Comparison of ENCODE assay signal across 31 mouse cellular contexts in the genomic region with DNA sequence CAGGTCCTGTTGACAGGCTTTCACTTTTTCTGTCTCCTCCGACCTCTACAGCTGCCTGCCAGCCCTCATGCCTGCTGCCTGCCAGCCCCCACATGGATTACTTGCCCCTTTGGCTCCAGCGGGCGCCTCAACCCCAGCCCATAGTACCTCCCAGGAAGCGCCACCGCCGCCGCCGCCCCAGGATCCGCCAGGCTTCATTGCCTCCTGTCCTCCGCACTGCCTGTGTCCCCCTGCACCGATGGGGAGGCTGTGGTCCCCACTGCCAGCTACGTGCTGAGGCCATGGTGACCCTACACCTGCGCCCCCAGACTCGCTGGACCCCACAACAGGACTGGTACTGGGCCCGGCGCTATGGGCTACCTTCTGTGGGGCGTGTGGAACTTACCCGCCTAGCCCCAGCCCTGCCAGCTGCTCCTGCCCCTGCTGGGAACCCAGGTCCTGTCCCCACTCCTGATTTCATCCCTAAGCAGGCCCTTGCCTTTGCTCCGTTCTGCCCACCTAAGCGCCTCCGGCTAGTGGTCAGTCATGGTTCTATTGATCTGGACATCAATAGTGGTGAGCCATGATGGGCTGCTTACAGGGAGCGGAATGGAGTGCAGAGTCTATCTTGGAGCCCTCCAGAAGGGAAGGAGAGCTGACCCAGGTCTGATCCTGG. TPM values are rescaled to one million over a fixed set of nuclear protein-coding genes. Genes with fewer than 3 reads are reported as not detected.
A peak's percentile ranks its signal among the peaks of the same experiment; 100 is the strongest.
DNase-seq lines count a peak whose midpoint lies in the region; ATAC-seq and TF ChIP-seq lines count a peak whose summit lies in the region.
"Had no signal": no experiment of that assay in that cellular context is flagged by ENCODE, and none has a peak within 500 bp of the region (broad histone marks: within the 10 kb centered on the region; RNA-seq: fewer than 3 reads in every experiment).

No protein-coding gene starts in this region.

- H3K4me3 ChIP-seq in heart, embryonic 10.5 days = no peak overlapping the region
- H3K4me3 ChIP-seq in megakaryocyte, embryonic 14.5 days (replicated peaks) = peak overlapping the region; percentile 64
- no peak overlapping the region for H3K4me3 ChIP-seq in bone marrow, adult 2 months (replicated peaks; ENCODE audit: control insufficient read depth, low read depth, low read length)
- no peak overlapping the region for H3K4me3 ChIP-seq in liver, embryonic 14.5 days (ENCODE audit: insufficient read depth in 1 of 2, low read depth in 2 of 2, low read length in 2 of 2)
- H3K4me3 ChIP-seq: embryonic facial prominence, embryonic 12.5 days; forebrain, embryonic 15.5 days; heart, embryonic 15.5 days; hindbrain, embryonic 12.5 days; limb, embryonic 10.5 days had no signal

- intact Hi-C loops in heart, postnatal 25 days (cut with DNase I) = no loop called here

- peak overlapping the region; percentile 61 for H3K9ac ChIP-seq in liver, embryonic 14.5 days (replicated peaks)
- H3K9ac ChIP-seq: embryonic facial prominence, embryonic 12.5 days; forebrain, embryonic 15.5 days; heart, embryonic 15.5 days; hindbrain, embryonic 12.5 days had no signal

- ATAC-seq in megakaryocyte, adult 5-6 weeks (ENCODE audit: poor library complexity, severe bottlenecking) = no peak
- no peak for ATAC-seq in liver, embryonic 14.5 days (ENCODE audit: insufficient read depth)
- ATAC-seq: forebrain, embryonic 15.5 days; inflammation-experienced regulatory T-cells, adult 6 months; lung, postnatal 0 days had no signal

- H3K4me2 ChIP-seq in liver, embryonic 14.5 days (ENCODE audit: low read depth) = peak overlapping the region; percentile 95
- H3K4me2 ChIP-seq: embryonic facial prominence, embryonic 12.5 days; forebrain, embryonic 15.5 days; heart, embryonic 15.5 days; hindbrain, embryonic 12.5 days had no signal

- no peak for TF ChIP-seq CTCF in bone marrow, adult 2 months (IDR thresholded peaks at IDR 0.05; ENCODE audit: control insufficient read depth, insufficient read depth, low read length)
- TF ChIP-seq CTCF in liver, embryonic 14.5 days (IDR thresholded peaks at IDR 0.05; ENCODE audit: low read depth) = no peak

- 84% methylated on average over 22 of the region's 22 CpGs for WGBS in heart, embryonic 10.5 days
- 88% methylated on average over 22 of the region's 22 CpGs for WGBS in bone marrow, adult 2 months
- whole genome bisulfite sequencing in liver, embryonic 14.5 days (ENCODE audit: insufficient replicate concordance) = 80% methylated on average over 22 of the region's 22 CpGs

- H3K27me3 ChIP-seq in heart, embryonic 10.5 days (ENCODE audit: insufficient read depth, poor library complexity, severe bottlenecking) = no peaks in the 10 kb centered on the region
- no peaks in the 10 kb centered on the region for H3K27me3 ChIP-seq in megakaryocyte, embryonic 14.5 days (replicated peaks)
- no peaks in the 10 kb centered on the region for H3K27me3 ChIP-seq in liver, embryonic 14.5 days (ENCODE audit: control insufficient read depth, insufficient read depth, low read length)
- H3K27me3 ChIP-seq: embryonic facial prominence, embryonic 12.5 days; forebrain, embryonic 15.5 days; heart, embryonic 15.5 days; hindbrain, embryonic 12.5 days had no signal

- DNase-seq in heart, embryonic 10.5 days (ENCODE audit: low spot score) = peak; percentile 74
- no peak for DNase-seq in heart, postnatal 25 days (ENCODE audit: low spot score)
- no peak for DNase-seq in liver, embryonic 14.5 days (ENCODE audit: low read depth in 3 of 3, low spot score in 3 of 3)
- no peak for DNase-seq in yolk sac, embryonic 10.5 days (ENCODE audit: low spot score)
- no peak for DNase-seq in left cerebral cortex, adult 8-10 months (ENCODE audit: low spot score in 2 of 2)
- DNase-seq: adrenal gland, adult 8-10 months; cerebellum, adult 2 months; gastrocnemius, postnatal 10 days; kidney, adult 2 months; kidney, postnatal 14 days; right cerebral cortex, postnatal 14 days; thymus, adult 2 months; thymus, postnatal 4 days had no signal

- no peaks in the 10 kb centered on the region for H3K9me3 ChIP-seq in heart, embryonic 10.5 days
- H3K9me3 ChIP-seq in megakaryocyte, embryonic 14.5 days = no peaks in the 10 kb centered on the region
- no peaks in the 10 kb centered on the region for H3K9me3 ChIP-seq in liver, embryonic 14.5 days (ENCODE audit: control insufficient read depth, low read length)
- H3K9me3 ChIP-seq: embryonic facial prominence, embryonic 12.5 days; forebrain, embryonic 15.5 days; heart, embryonic 15.5 days; hindbrain, embryonic 12.5 days; limb, embryonic 10.5 days had no signal

- H3K36me3 ChIP-seq in heart, embryonic 10.5 days = peaks cover 47% of the 10 kb centered on the region
- H3K36me3 ChIP-seq in megakaryocyte, embryonic 14.5 days (replicated peaks; ENCODE audit: low read length) = peaks cover 96% of the 10 kb centered on the region
- peaks cover 15% of the 10 kb centered on the region for H3K36me3 ChIP-seq in liver, embryonic 14.5 days (replicated peaks; ENCODE audit: control insufficient read depth, insufficient read depth, low read depth)

- H3K27ac ChIP-seq in heart, embryonic 10.5 days = peak overlapping the region; percentile 33; the same call in 1 of the 2 replicates
- H3K27ac ChIP-seq in bone marrow, adult 2 months (ENCODE audit: control insufficient read depth, insufficient read depth, low read depth, low read length, poor library complexity) = peak overlapping the region; percentile 16; the same call in 1 of the 2 replicates
- H3K27ac ChIP-seq in liver, embryonic 14.5 days = peak overlapping the region; percentile 97
- H3K27ac ChIP-seq: embryonic facial prominence, embryonic 12.5 days; forebrain, embryonic 15.5 days; heart, embryonic 15.5 days; hindbrain, embryonic 12.5 days; limb, embryonic 10.5 days; stomach, postnatal 0 days had no signal

- peaks cover 37% of the 10 kb centered on the region for H3K4me1 ChIP-seq in heart, embryonic 10.5 days
- H3K4me1 ChIP-seq in megakaryocyte, embryonic 14.5 days = peaks cover 93% of the 10 kb centered on the region
- peaks cover 11% of the 10 kb centered on the region for H3K4me1 ChIP-seq in bone marrow, adult 2 months (ENCODE audit: control insufficient read depth, insufficient read depth, low read length)
- peaks cover 72 to 81% of the 10 kb centered on the region in 2 experiments for H3K4me1 ChIP-seq in liver, embryonic 14.5 days (replicated peaks; ENCODE audit: control insufficient read depth in 2 of 2, insufficient read depth in 2 of 2, low read length in 1 of 2)

- TF ChIP-seq EP300 in liver, embryonic 14.5 days (IDR thresholded peaks at IDR 0.05; ENCODE audit: low read depth) = no peak

- TF ChIP-seq POLR2A in bone marrow, adult 2 months (IDR thresholded peaks at IDR 0.05; ENCODE audit: borderline replicate concordance, control insufficient read depth, low read depth, low read length) = no peak

RNA-seq across cellular contexts. Expression of a gene that starts 6.4 kb away (rescaled TPM):
- 37.6 and 42.2 TPM in 2 replicates for polyA plus RNA-seq in heart, embryonic 10.5 days (2016; fragmentation: Nextera tagmentation; extraction: Ambion mirVana)
- total RNA-seq in heart, postnatal 25 days (2021) = 1 to 10 TPM; 1.5 to 1.7 TPM
- polyA plus RNA-seq in megakaryocyte, embryonic 14.5 days (2012; ENCODE audit: insufficient read depth, low replicate concordance) = 47.7 and 94.6 TPM in 2 replicates
- total RNA-seq in megakaryocyte, adult 5-6 weeks (2015) = 29.5 and 32.4 TPM in 2 replicates
- 20.5 and 24.8 TPM in 2 replicates for total RNA-seq in megakaryocyte, adult 5-6 weeks (2017)
- 169 and 179 TPM in 2 replicates for polyA plus RNA-seq in bone marrow, adult 2 months (2011; ENCODE audit: insufficient read depth, insufficient read length, low replicate concordance, missing spikeins)
- polyA plus RNA-seq in liver, embryonic 14.5 days (2012; rRNA removed) = 111 and 119 TPM in 2 replicates
- polyA plus RNA-seq in liver, embryonic 14.5 days (2014; fragmentation: Nextera tagmentation; extraction: Ambion mirVana) = 81.9 and 88.1 TPM in 2 replicates
- 1 to 10 TPM; 5.1 to 8.7 (median 6.8) TPM for total RNA-seq in left cerebral cortex, adult 8-10 months (2022)
- total RNA-seq: liver, adult 2 months; monocyte, adult 5-6 weeks had no signal

RNA-seq across cellular contexts. Expression of a gene that starts 6.5 kb away (rescaled TPM):
- 76.1 and 77.6 TPM in 2 replicates for polyA plus RNA-seq in heart, embryonic 10.5 days (2016; fragmentation: Nextera tagmentation; extraction: Ambion mirVana)
- total RNA-seq in heart, postnatal 25 days (2021) = 10 to 100 TPM; 16.4 to 20.7 TPM
- 241 and 733 TPM in 2 replicates for polyA plus RNA-seq in megakaryocyte, embryonic 14.5 days (2012; ENCODE audit: insufficient read depth, low replicate concordance)
- total RNA-seq in megakaryocyte, adult 5-6 weeks (2015) = 32.4 and 38.4 TPM in 2 replicates
- 44.2 and 58.2 TPM in 2 replicates for total RNA-seq in megakaryocyte, adult 5-6 weeks (2017)
- polyA plus RNA-seq in bone marrow, adult 2 months (2011; ENCODE audit: insufficient read depth, insufficient read length, low replicate concordance, missing spikeins) = 98.4 and 144 TPM in 2 replicates
- polyA plus RNA-seq in liver, embryonic 14.5 days (2012; rRNA removed) = 75.7 and 78.7 TPM in 2 replicates
- polyA plus RNA-seq in liver, embryonic 14.5 days (2014; fragmentation: Nextera tagmentation; extraction: Ambion mirVana) = 37.8 and 44.7 TPM in 2 replicates
- 10 to 100 TPM; 22.0 to 31.3 (median 25.3) TPM for total RNA-seq in left cerebral cortex, adult 8-10 months (2022)

RNA-seq across cellular contexts. Expression of a gene that starts 21.4 kb away (rescaled TPM):
- polyA plus RNA-seq in heart, embryonic 10.5 days (2016; fragmentation: Nextera tagmentation; extraction: Ambion mirVana) = not detected in 2 replicates
- total RNA-seq in heart, postnatal 25 days (2021) = under 1 TPM; 0.22 to 0.23 TPM
- 0.43 TPM in 1 of 2 replicates, not detected in the other for polyA plus RNA-seq in megakaryocyte, embryonic 14.5 days (2012; ENCODE audit: insufficient read depth, low replicate concordance)
- 11.4 and 13.3 TPM in 2 replicates for total RNA-seq in megakaryocyte, adult 5-6 weeks (2015)
- 15.5 and 18.0 TPM in 2 replicates for total RNA-seq in megakaryocyte, adult 5-6 weeks (2017)
- polyA plus RNA-seq in bone marrow, adult 2 months (2011; ENCODE audit: insufficient read depth, insufficient read length, low replicate concordance, missing spikeins) = 5.1 and 7.2 TPM in 2 replicates
- polyA plus RNA-seq in liver, embryonic 14.5 days (2012; rRNA removed) = 0.31 TPM in 2 replicates
- 0.18 TPM in 1 of 2 replicates, not detected in the other for polyA plus RNA-seq in liver, embryonic 14.5 days (2014; fragmentation: Nextera tagmentation; extraction: Ambion mirVana)
- total RNA-seq in left cerebral cortex, adult 8-10 months (2022) = under 1 TPM in 2 of 4 experiments, not detected in 2; 0.16 to 0.21 TPM
- total RNA-seq: layer of hippocampus, postnatal 14 days had no signal
- polyA plus RNA-seq: cerebellum, adult 2 months; inflammation-experienced regulatory T-cells, adult 6 months had no signal

RNA-seq across cellular contexts. Expression of a gene that starts 24.6 kb away (rescaled TPM):
- not detected in 2 replicates for polyA plus RNA-seq in heart, embryonic 10.5 days (2016; fragmentation: Nextera tagmentation; extraction: Ambion mirVana)
- not detected for total RNA-seq in heart, postnatal 25 days (2021)
- polyA plus RNA-seq in megakaryocyte, embryonic 14.5 days (2012; ENCODE audit: insufficient read depth, low replicate concordance) = not detected in 2 replicates
- not detected in 2 replicates for total RNA-seq in megakaryocyte, adult 5-6 weeks (2015)
- total RNA-seq in megakaryocyte, adult 5-6 weeks (2017) = not detected in 2 replicates
- polyA plus RNA-seq in bone marrow, adult 2 months (2011; ENCODE audit: insufficient read depth, insufficient read length, low replicate concordance, missing spikeins) = not detected in 2 replicates
- polyA plus RNA-seq in liver, embryonic 14.5 days (2012; rRNA removed) = not detected in 2 replicates
- not detected in 2 replicates for polyA plus RNA-seq in liver, embryonic 14.5 days (2014; fragmentation: Nextera tagmentation; extraction: Ambion mirVana)
- not detected for total RNA-seq in left cerebral cortex, adult 8-10 months (2022)
- total RNA-seq: adrenal gland, adult 8-10 months; gastrocnemius, postnatal 10 days; granulocyte monocyte progenitor cell, adult 5-6 weeks; layer of hippocampus, adult 18-20 months; layer of hippocampus, postnatal 14 days; liver, adult 2 months; MEL; monocyte, adult 5-6 weeks had no signal
- polyA plus RNA-seq: cerebellum, adult 2 months; embryonic facial prominence, embryonic 12.5 days; forebrain, embryonic 15.5 days; heart, embryonic 15.5 days; hindbrain, embryonic 12.5 days; inflammation-experienced regulatory T-cells, adult 6 months; limb, embryonic 10.5 days; liver, adult 2 months; lung, postnatal 0 days; neural tube, embryonic 11.5 days; stomach, postnatal 0 days had no signal

RNA-seq across cellular contexts. Expression of a gene that starts 36.2 kb away (rescaled TPM):
- polyA plus RNA-seq in heart, embryonic 10.5 days (2016; fragmentation: Nextera tagmentation; extraction: Ambion mirVana) = 0.15 and 0.20 TPM in 2 replicates
- total RNA-seq in heart, postnatal 25 days (2021) = under 1 TPM in 1 of 2 experiments, not detected in 1; 0.26 TPM
- 0.26 and 1.9 TPM in 2 replicates for polyA plus RNA-seq in megakaryocyte, embryonic 14.5 days (2012; ENCODE audit: insufficient read depth, low replicate concordance)
- not detected in 2 replicates for total RNA-seq in megakaryocyte, adult 5-6 weeks (2015)
- not detected in 2 replicates for total RNA-seq in megakaryocyte, adult 5-6 weeks (2017)
- polyA plus RNA-seq in bone marrow, adult 2 months (2011; ENCODE audit: insufficient read depth, insufficient read length, low replicate concordance, missing spikeins) = not detected in 2 replicates
- polyA plus RNA-seq in liver, embryonic 14.5 days (2012; rRNA removed) = 0.03 and 0.09 TPM in 2 replicates
- polyA plus RNA-seq in liver, embryonic 14.5 days (2014; fragmentation: Nextera tagmentation; extraction: Ambion mirVana) = not detected in 2 replicates
- under 1 TPM; 0.26 to 0.70 (median 0.39) TPM for total RNA-seq in left cerebral cortex, adult 8-10 months (2022)
- total RNA-seq: granulocyte monocyte progenitor cell, adult 5-6 weeks; liver, adult 2 months; monocyte, adult 5-6 weeks had no signal
- polyA plus RNA-seq: heart, embryonic 15.5 days; inflammation-experienced regulatory T-cells, adult 6 months had no signal

Comparison
In these comparisons a context has a peak if more than half of its experiments do, and no peak if none do; other contexts are left out.
1. H3K27ac ChIP-seq: peak in every context shown above with its lines; median percentile 97 in liver, embryonic 14.5 days; 33 in heart, embryonic 10.5 days; 16 in bone marrow, adult 2 months.